Mouse (Mus musculus): ENCODE measurements around the gene Vps16. TPM values are rescaled to one million over a fixed set of nuclear protein-coding genes. Genes with fewer than 3 reads are reported as not detected.

Vps16 gene
- total RNA-seq, 2 experiments from 2014 or later: 62.9 to 63.9 TPM

GRCm38 (mm10) chr2:130457871-130458270, 33.7 kb downstream of the Vps16 start:
- no peak for DNase-seq

DNA sequence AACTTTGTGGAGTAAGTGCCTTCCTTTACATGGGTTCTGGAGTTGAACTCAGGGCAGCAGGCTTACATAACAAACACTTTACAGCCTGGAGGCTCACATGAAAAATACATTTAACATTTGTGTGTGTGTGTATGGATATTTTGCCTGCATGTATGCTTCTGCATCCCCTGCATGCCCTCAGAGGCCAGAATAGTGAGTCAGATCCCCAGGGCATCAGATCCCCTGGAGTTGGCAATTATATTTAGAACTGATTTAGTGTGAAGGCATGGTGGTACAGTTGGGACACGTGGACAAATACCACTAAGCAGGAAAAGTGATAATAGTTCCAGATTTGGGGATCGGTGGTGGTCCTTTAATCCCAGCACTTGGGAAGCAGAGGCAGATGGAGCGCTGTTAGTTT, 35.4 kb downstream of the Vps16 start:
- no peak for DNase-seq

DNA sequence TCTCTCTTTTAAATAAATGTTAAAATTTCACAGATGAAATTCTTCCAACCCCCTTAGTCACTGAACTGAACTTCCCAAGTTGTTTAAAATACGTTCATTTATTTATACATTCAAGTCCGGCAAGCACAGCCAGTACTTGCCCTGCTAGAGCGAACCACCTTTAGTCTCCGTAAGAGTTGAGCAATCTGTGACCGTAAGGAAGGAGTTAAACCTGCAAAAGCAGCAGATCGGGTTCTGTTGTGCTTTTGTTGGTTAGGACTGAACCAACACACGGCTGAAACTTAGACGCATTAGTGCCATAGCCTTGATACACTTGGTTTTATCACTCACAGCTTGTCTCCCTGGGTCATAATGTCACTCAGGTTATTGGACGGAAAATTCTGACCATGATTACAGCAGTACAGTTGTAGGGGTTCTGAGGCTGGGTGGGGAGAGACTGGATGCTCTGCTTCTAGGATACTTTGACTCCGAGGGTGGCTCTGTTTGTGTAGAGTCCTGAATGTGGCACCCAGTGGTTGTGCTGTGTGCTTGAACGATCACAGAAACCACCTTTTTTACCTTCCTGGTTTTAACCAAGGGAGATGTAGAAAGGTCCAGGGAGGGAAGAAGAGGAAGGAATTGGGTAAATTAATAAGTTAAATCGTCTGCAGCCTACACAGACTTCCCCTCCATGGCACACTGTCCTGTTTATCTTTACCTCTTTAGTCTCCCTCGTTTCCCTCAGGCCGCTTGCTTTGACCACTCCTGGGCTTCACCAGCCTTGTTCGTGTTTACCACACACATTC, 37.3 kb downstream of the Vps16 start:
- no peak for DNase-seq

- no peak for DNase-seq
These were observed 42.3 kb downstream of the Vps16 start for GRCm38 (mm10) chr2:130466438-130466837.

DNA sequence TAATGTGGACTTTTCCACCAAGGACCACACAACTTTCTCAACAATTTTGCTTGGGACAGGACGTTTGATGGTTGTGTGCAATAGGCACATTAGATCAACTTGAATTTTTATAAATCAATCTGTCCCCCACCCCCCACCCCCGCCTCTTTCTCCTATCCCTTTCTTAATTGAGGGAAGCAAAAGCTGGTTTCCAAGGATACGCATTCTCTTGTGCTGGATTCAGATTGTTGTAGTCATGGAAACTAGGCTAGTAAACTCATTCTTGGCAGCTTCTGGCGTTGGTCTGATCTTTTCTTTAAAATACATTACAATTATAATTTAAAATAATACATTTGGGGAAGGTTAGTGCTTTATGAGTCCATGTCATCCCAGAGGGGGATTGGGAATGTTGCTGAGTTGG, 45.2 kb downstream of the Vps16 start:
- no peak for DNase-seq

DNA sequence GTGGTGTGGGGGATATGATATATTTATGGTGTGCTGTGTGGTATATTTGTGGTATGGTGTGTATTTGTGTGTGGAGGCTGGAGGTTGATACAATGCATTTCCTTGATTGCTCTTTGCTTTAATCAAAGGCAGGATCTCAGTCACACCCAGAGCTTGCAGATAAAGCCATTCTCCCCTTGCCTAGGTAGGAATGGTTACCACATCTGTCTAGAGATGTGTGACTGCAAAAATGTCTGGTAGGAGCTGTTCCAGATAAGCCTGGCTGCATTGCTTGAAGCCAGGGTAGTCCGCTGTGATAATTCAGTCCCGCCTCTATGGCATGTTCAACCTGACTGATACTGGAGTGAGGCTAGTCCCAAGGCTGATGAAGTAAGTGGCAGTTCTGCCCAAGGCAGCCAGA, 45.8 kb downstream of the Vps16 start:
- DNase-seq: no peak

DNA sequence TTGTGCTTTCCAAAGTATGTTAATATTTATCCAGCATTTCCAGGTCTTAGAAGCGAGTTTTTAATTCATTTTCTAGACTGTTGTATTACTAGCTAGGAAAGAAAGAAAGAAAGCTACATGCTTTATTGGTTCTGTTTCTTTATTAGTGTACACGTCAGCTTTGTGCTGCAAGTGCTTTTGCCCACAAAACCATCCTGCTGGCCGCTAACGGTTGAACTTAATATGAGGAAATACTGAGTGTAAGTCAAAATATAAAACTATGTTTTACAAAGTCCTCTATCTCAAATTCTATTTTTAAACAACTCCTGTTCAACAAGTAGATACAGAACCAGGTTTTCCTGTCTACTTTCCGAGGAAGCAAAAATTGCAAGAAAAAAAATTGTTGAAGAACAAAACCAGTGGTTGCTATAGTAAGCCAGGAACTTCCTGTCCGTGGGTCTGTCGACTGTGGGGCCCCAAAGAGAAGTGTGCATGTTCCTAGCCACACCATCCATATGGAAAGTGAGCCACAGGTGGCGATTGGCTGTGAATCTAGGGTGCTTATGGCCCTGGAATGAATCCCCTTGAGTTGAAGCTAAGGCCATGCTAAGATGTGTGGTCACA, 48.9 kb downstream of the Vps16 start:
- no peak for DNase-seq

- DNase-seq: no peak
These were observed 51.6 kb downstream of the Vps16 start for GRCm38 (mm10) chr2:130475764-130476163.

DNA sequence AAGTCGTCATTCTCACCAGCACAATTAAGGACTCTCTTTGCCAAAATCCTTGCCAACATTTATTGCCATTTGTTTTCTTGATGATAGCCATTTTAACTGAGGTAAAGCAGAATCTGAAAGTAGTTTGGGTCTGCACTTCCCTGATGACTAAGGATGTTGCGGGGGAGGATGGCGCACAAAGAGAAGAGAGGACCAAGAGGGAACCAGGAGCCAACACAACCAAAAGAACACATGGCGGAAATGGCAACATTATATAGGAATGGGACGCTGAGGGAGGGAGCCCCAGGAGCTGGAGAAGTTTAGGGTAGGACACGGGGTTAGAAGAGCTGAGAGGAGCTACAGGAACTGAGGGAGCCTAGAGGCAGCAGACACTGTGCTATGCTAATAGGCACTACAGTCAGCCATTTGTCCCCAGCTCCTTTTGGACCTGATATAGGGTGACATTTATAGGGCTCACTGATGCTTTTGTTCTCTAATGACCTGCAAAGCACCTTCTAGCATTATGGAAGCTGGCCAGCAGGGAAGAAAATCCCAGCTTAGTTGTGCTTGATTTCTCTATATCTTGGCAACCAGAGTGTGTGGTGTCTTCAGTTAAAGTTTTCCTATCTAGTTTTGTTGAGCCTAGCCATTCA, 52.6 kb downstream of the Vps16 start:
- no peak for DNase-seq

DNA sequence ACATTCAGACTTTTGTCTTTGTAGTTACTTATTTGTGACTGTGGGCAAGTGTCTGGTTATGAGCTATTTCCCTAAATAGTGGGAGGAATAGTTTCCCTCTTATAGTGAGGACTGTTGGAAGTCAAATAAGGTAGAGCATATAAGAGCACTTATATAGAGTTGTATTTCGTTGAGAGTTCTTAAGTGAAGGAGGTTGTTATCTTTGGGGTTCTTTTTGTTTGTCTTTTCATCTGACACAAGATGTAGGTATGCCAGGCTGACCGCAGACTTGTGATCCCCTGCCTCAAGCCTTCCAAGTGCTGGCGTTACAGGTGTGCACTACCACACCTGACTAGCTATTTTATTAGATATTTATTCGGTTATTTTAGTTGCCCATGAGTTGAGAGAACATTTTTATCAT, 58.0 kb downstream of the Vps16 start:
- DNase-seq: no peak

DNA sequence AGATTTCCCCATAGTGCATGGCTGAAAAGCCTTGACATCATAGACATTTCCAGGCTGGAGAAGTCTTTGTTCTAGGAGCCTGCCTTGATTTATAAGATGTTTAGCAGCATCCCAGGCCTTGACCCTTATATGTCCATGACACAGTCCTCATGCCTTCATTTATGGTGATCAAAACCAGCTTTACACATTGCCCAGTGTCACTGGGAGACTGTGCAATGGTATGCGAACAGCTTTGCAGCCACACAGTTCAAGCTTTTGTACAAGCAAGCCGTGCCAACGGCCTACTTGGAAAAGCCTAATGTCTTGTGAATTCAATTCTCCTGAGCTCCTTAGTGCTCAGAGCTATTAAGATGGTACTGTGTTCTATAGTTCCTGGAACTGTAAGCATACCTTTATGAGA, 58.6 kb downstream of the Vps16 start:
- DNase-seq: peak; percentile 10 to 43

DNA sequence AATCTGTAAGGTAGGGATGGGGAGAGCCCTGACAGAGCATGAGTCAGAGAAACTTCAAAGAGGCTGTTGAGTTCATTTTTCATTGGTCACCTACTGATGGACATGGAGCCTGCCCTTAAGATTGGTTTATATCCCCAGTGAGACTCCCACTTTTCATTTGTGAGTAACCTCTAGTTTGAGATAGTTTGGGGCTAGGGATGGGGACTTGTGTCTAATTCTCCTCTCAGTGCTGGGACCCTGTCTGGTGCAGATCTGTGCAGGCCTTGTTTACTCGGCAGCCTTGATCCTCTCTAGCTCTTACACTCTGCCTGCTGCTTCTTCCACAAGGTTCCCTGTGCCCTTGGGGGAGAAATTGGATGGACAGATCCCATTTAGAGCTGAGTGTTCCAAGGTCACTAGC, 60.1 kb downstream of the Vps16 start:
- DNase-seq: peak in 1 of 2 experiments; percentile 19

DNA sequence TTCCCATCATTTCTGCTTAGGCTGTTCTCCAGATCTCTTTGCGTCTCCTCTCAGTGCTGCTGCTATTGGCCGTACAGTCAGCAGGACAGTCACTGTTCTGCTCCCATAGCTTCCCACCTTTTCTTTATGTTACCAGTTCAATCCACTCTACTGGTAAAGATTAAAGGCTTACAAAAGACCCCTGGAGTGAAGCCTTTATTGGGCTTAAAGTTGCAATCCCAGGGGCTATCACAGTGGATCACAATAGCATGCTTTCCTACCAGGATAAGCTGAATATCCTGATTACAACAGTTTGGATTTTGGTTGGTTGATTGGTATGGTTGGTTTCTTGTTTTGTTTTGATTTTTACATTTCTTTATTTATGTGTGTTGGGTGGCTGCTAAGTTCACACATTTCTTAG, 63.9 kb downstream of the Vps16 start:
- DNase-seq: no peak

DNA sequence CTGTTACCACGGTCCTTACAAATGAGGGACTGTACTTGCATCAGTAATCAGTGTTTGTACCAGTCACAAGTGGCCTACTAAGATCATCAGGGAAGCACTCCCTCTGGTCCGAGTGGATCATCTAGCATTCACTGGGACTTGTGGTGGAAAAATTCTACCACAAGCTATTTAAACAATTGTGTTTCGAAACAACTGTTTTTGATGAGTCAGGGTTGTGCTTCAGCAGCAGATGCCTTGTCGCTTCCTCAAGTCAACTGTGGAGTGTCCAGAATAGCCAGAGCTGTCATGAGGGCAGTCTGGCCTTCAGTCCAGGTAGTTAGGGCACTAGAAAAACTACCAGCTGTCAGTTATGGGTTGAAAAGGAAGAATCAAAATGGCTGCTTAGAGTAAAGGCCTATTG, 64.5 kb downstream of the Vps16 start:
- DNase-seq: no peak

GRCm38 (mm10) chr2:130491162-130491561, 67.0 kb downstream of the Vps16 start:
- DNase-seq: no peak

GRCm38 (mm10) chr2:130491587-130491986, 67.4 kb downstream of the Vps16 start:
- peak in 1 of 2 experiments; percentile 22 for DNase-seq

Other genes starting within 250 kb of the Vps16 start
- 100 to 1,000 TPM; 184 to 187 TPM for gene Snrpb, start 244.9 kb upstream of the Vps16 start, total RNA-seq (2021)
- not detected for gene Tmc2, start 229.1 kb upstream of the Vps16 start, total RNA-seq (2021)
- 100 to 1,000 TPM in 1 of 2 experiments, 10 to 100 TPM in 1; 94.9 to 131 TPM for gene Nop56, start 149.9 kb upstream of the Vps16 start, total RNA-seq (2021)
- 100 to 1,000 TPM; 421 to 428 TPM for gene Idh3b, start 139.8 kb upstream of the Vps16 start, total RNA-seq (2021)
- 1 to 10 TPM; 3.4 to 3.7 TPM for gene Ebf4, start 129.2 kb upstream of the Vps16 start, total RNA-seq (2021)
- 10 to 100 TPM in 1 of 2 experiments, 1 to 10 TPM in 1; 7.1 to 11.3 TPM for gene Cpxm1, start 26.8 kb upstream of the Vps16 start, total RNA-seq (2021)
- gene Gm28372, start 19.1 kb upstream of the Vps16 start, total RNA-seq (2021): not detected
- gene 1700020A23Rik, start 19.1 kb upstream of the Vps16 start, total RNA-seq (2021): not detected
- not detected for gene Tmem239, start 17.9 kb upstream of the Vps16 start, total RNA-seq (2021)
- gene Pced1a, start 362 bp downstream of the Vps16 start, total RNA-seq (2021): 10 to 100 TPM; 12.9 to 14.6 TPM
- 100 to 1,000 TPM; 117 to 143 TPM for gene Ptpra, start 25.9 kb downstream of the Vps16 start, total RNA-seq (2021)
- gene Mrps26, start 139.4 kb downstream of the Vps16 start, total RNA-seq (2021): 10 to 100 TPM; 56.5 to 70.3 TPM
- gene Oxt, start 151.8 kb downstream of the Vps16 start, total RNA-seq (2021): not detected
- not detected for gene Avp, start 158.2 kb downstream of the Vps16 start, total RNA-seq (2021)
- 10 to 100 TPM; 11.4 to 12.9 TPM for gene Fastkd5, start 205.7 kb downstream of the Vps16 start, total RNA-seq (2021)
- gene Ubox5, start 205.7 kb downstream of the Vps16 start, total RNA-seq (2021): 1 to 10 TPM; 6.3 to 6.9 TPM
- gene Lzts3, start 218.5 kb downstream of the Vps16 start, total RNA-seq (2021): 10 to 100 TPM; 13.2 to 14.8 TPM
- 100 to 1,000 TPM; 199 to 232 TPM for gene Ddrgk1, start 240.3 kb downstream of the Vps16 start, total RNA-seq (2021)
- 10 to 100 TPM; 28.1 to 31.2 TPM for gene Itpa, start 243.3 kb downstream of the Vps16 start, total RNA-seq (2021)

Data from adrenal gland, postnatal 36 days (tissue).